Mouse (Mus musculus) forebrain, embryonic 11.5 days (tissue): ENCODE data around the gene Mcu. TPM values are rescaled to one million over a fixed set of nuclear protein-coding genes. Genes with fewer than 3 reads are reported as not detected.

ENCODE experiments used
- ATAC-seq: fragments of 200-750 bp; cut with Nextera tagmentation; replicated peaks from 2 replicates; pipeline ENCODE4 v1.8.0; 2017; ENCODE audit warnings: moderate TSS enrichment; ENCODE audit not compliant: low FRiP score
- DNase-seq: peaks from one replicate; pipeline ENCODE4 v3.0.0-alpha.2; 2017; ENCODE audit warnings: low spot score
- H3K27ac ChIP-seq: fragments of 300-500 bp; sonication (generic); 2 replicates; pipeline ENCODE4 v1.5.1; 2014; ENCODE audit warnings: low read depth, low read length
- H3K27me3 ChIP-seq: fragments of 300-500 bp; sonication (generic); 2 replicates; pipeline ENCODE4 v1.6.1; 2014; ENCODE audit warnings: mild to moderate bottlenecking, low read length, mixed read lengths; ENCODE audit not compliant: control insufficient read depth, insufficient read depth
- H3K36me3 ChIP-seq: fragments of 300-500 bp; sonication (generic); 2 replicates; pipeline ENCODE4 v1.6.1; 2014; ENCODE audit warnings: mild to moderate bottlenecking, low read length, moderate library complexity, mixed read lengths; ENCODE audit not compliant: control insufficient read depth, insufficient read depth
- H3K4me1 ChIP-seq: fragments of 300-500 bp; sonication (generic); replicated peaks from 2 replicates; pipeline ENCODE4 v1.6.1; 2014; ENCODE audit warnings: low read length, mixed read lengths; ENCODE audit not compliant: control insufficient read depth, insufficient read depth
- H3K4me2 ChIP-seq: fragments of 300-500 bp; sonication (generic); 2 replicates; pipeline ENCODE4 v1.6.1; 2014; ENCODE audit warnings: low read depth, mild to moderate bottlenecking, low read length, moderate library complexity, mixed read lengths; ENCODE audit not compliant: severe bottlenecking
- H3K4me3 ChIP-seq: fragments of 300-500 bp; sonication (generic); 2 replicates; pipeline ENCODE4 v1.5.1; 2014; ENCODE audit warnings: low read depth, low read length
- H3K9ac ChIP-seq: fragments of 300-500 bp; sonication (generic); 2 replicates; pipeline ENCODE4 v1.6.1; 2014; ENCODE audit warnings: low read length
- H3K9me3 ChIP-seq: fragments of 300-500 bp; sonication (generic); 2 replicates; pipeline ENCODE4 v1.6.1; 2016; ENCODE audit warnings: low read length, mixed read lengths; ENCODE audit not compliant: control insufficient read depth
- WGBS: fragments of 180-500 bp; shearing (Covaris S2); extraction: QIAGEN DNeasy Blood & Tissue Kit; methylation state at CpG from one replicate; pipeline ENCODE4 v1.1.7; 2014; 5-methylcytosine and 5-hydroxymethylcytosine counted together
- polyA plus RNA-seq: library from polyadenylated mRNA; unstranded; fragments of >200 nt; fragmentation: Nextera tagmentation; extraction: Ambion mirVana; gene quantifications from 2 replicates; pipeline ENCODE4 v1.2.1, GENCODE M21; 2014

Mcu gene
- polyA plus RNA-seq, 1 experiment from 2014 or later = 22.3 TPM

DNA sequence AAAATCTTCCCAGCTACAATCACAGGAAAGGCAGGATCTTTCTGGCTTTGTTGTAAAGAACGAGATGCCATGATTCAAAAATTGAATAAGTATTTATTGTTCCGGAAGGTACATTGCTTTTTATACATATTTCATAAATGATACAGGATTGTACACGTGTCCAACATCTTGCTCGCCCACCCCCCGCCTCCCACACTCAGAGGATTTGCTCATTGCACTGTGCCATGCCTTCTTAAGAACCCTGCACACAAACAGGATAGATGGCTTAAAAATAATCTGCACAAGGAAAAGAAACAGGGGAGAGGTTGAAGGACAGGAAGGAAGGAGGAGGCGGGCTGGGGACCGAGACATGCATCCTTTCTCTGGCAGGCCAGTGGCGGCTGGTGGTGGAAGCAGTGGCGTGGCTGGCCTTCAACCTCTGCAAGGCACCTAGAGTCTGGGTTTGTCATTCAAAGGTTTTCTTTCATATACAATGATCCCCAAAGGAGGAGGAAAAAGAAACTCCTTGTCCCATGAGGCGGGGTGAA is 169.5 kb downstream of the Mcu start:
- Histone ChIP-seq H3K4me3 (no peak overlapping the region), H3K36me3 (no peaks in the 10 kb centered on the region), H3K4me2 (no peak overlapping the region), H3K4me1 (no peaks in the 10 kb centered on the region), H3K27ac (no peak overlapping the region), H3K9me3 (no peaks in the 10 kb centered on the region), H3K27me3 (no peaks in the 10 kb centered on the region), H3K9ac (no peak overlapping the region)
- 93% methylated on average over 10 of the region's 10 CpGs for WGBS
- ATAC-seq (no peak), DNase-seq (no peak)

DNA sequence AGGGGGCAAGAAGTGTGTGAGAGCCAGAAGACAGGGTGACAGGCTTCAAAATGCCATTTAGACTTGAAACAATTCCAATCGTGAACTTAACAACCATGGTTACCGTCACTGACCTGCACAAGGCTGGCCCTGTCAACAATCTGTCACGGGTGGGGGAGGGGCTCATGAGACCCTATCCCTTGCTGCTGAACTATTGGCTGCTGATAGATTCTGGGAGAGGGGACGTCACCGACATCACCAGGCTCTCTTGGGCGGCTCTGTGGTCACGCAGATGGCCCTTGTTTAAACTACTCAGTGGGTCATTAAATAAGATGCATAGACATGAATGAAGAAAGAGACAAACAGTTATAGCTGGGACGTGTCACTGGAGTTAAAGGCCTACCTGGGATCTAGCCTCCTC is 171.9 kb downstream of the Mcu start:
- Histone ChIP-seq H3K4me2 (no peak overlapping the region), H3K27ac (no peak overlapping the region), H3K9ac (no peak overlapping the region), H3K9me3 (no peaks in the 10 kb centered on the region), H3K4me3 (no peak overlapping the region), H3K4me1 (no peaks in the 10 kb centered on the region), H3K27me3 (no peaks in the 10 kb centered on the region), H3K36me3 (no peaks in the 10 kb centered on the region)
- ATAC-seq = no peak
- no peak for DNase-seq
- WGBS = 69% methylated on average over 8 of the region's 8 CpGs

DNA sequence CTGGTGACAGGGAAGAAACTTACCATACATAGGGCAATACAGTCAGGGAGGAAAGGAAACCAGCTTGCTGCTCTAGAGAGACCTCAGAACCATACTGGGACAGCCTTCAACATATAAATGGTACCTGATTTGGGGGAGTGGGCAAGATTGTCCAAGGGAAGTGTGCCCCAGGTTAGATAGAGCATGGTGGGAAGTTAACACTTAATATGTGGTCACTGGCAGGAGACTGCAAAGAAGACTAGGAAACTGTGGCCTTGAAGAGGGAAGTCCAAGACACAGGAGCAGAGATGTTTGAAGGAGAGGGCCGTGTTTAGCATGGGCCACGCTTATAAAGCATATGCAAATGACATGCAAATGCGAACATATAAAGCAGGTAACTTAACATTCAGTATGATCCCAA is 172.4 kb downstream of the Mcu start:
- 84% methylated on average over 3 of the region's 3 CpGs for WGBS
- ATAC-seq = no peak

DNA sequence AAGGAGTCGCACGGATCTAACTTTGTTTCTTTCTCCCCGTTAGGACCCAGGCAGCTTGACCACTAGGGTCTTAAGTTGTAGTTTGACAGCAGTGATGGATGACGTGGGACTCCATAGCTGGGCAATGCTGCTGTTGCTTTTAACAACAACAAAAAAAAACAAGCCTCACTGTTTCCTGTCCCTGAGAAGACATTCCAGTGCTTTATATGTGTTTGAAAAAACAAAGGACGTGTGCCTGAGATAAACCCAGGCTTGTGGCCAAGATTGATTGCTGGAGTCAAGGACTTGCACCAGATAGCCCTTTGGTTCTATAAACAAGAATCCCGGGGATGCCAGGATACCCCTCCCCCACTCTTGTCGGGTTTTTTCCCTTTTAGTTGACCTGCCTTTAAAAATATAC is 173.3 kb downstream of the Mcu start:
- ATAC-seq (no peak), DNase-seq (no peak)
- Histone ChIP-seq H3K9ac (no peak overlapping the region), H3K36me3 (no peaks in the 10 kb centered on the region), H3K4me2 (no peak overlapping the region), H3K9me3 (no peaks in the 10 kb centered on the region), H3K4me1 (no peaks in the 10 kb centered on the region), H3K4me3 (no peak overlapping the region), H3K27me3 (no peaks in the 10 kb centered on the region), H3K27ac (no peak overlapping the region)
- 72% methylated on average over 7 of the region's 7 CpGs for WGBS

More for the DNA sequence above, 172.4 kb downstream of the Mcu start:
- H3K9ac ChIP-seq = no peak overlapping the region
- H3K4me1 ChIP-seq = no peaks in the 10 kb centered on the region
- H3K27me3 ChIP-seq = no peaks in the 10 kb centered on the region
- H3K9me3 ChIP-seq = no peaks in the 10 kb centered on the region
- H3K27ac ChIP-seq = no peak overlapping the region
- no peak overlapping the region for H3K4me3 ChIP-seq
- no peaks in the 10 kb centered on the region for H3K36me3 ChIP-seq
- no peak for DNase-seq
- no peak overlapping the region for H3K4me2 ChIP-seq

DNA sequence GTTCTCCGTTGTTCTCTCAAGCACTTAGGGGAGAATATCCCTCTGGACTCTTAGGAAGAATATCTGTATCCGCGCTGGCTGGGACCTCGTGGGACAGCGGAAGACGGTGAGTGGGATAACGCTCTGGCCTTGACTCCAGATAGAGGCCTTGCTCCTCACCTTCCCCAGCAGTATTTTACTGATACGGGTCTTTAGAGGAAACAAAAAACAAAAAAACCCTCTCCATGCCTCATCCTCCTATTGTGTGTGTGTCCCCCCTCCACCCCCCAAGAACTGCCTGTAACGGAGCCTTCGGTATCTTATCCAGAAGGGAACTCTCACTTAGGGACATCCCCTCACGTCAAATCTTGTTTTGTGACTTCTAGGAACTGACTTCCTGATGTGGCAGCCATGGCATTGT is 174.8 kb downstream of the Mcu start, which contains the start of gene Oit3:
Gene Oit3 (minus strand): TSS at position 44 of the 400 bp plus-strand sequence.
- Histone ChIP-seq H3K9ac (no peak within 1 kb of the TSS), H3K4me3 (no peak within 1 kb of the TSS), H3K36me3 (no peaks in the 10 kb centered on the region), H3K4me1 (no peaks in the 10 kb centered on the region), H3K27ac (no peak within 1 kb of the TSS), H3K4me2 (no peak within 1 kb of the TSS), H3K9me3 (no peaks in the 10 kb centered on the region), H3K27me3 (no peaks in the 10 kb centered on the region)
- 92% methylated on average over 11 of the region's 11 CpGs for WGBS
- no peak for DNase-seq
- ATAC-seq = no peak

DNA sequence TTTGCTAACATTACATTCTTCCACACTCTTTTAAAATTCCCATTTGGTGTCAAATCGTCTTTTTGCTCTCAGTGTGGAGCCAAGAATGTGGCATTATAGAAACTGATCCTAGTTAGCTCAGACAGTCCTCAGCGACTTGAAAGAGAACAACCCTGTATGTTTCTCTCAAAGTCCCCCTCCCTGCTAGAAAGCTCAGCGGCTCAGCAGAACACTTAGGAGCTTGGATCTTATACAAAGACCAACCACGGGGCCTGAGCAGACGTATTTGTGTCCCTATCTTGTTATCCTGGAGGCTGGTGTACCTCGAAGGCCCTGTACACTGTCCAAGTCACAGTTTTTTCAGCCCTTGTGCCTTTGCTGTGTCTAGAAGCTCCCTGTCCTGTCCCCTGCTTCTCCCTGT is 176.3 kb downstream of the Mcu start:
- ATAC-seq = no peak
- no peaks in the 10 kb centered on the region for H3K9me3 ChIP-seq
- WGBS = 49% methylated on average over 6 of the region's 6 CpGs

DNA sequence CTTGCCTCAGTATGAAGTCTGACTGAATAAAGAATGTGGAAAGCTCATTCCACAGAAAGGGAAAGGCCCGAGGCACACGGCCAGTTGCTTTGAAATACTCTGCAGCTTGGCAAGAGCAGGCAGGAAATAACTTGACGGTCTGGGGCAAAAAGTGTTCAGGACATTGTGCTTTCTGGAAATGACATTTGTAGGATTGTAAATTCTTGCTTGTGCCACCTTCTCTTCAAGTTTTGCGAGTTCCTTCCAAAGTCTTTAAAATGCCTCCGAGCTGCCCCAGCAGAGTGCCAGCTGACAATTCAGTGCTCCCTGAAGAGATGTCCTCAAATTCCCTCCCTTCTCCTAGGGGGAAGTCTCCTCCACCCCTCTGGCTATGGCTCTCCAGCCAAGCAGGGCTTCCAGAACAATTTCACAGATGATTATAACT is 177.0 kb downstream of the Mcu start:
- Histone ChIP-seq H3K36me3 (no peaks in the 10 kb centered on the region), H3K4me3 (no peak overlapping the region), H3K27me3 (no peaks in the 10 kb centered on the region), H3K27ac (no peak overlapping the region), H3K4me1 (no peaks in the 10 kb centered on the region), H3K9ac (no peak overlapping the region), H3K4me2 (no peak overlapping the region), H3K9me3 (no peaks in the 10 kb centered on the region)
- WGBS = 73% methylated on average over 5 of the region's 5 CpGs
- DNase-seq (no peak), ATAC-seq (no peak)

More for the DNA sequence above, 176.3 kb downstream of the Mcu start:
- H3K4me2 ChIP-seq = no peak overlapping the region
- no peak for DNase-seq
- no peaks in the 10 kb centered on the region for H3K27me3 ChIP-seq
- no peak overlapping the region for H3K27ac ChIP-seq
- H3K36me3 ChIP-seq = no peaks in the 10 kb centered on the region
- H3K4me3 ChIP-seq = no peak overlapping the region
- no peak overlapping the region for H3K9ac ChIP-seq
- H3K4me1 ChIP-seq = no peaks in the 10 kb centered on the region

DNA sequence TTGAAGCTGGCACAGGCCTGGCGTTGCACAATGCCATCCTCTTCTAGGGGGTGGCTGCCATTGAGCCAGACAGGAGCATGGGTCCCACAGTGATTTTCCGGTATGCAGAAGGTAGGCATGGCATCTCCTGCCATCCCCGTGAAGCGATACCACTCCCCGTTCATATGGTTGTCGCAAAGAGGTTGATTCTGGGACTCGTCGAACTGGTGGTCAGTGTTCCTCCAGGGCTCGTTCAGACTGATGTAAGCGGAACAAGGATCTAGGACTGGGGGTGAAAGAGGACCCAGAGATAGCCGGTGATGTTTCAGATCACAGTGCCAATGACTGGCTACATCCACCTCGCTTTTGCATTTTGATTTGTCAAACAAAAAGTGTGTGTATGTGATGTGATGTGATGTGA is 177.8 kb downstream of the Mcu start:
- Histone ChIP-seq H3K4me3 (no peak overlapping the region), H3K4me2 (no peak overlapping the region), H3K9ac (no peak overlapping the region), H3K9me3 (no peaks in the 10 kb centered on the region), H3K27ac (no peak overlapping the region), H3K27me3 (no peaks in the 10 kb centered on the region), H3K4me1 (no peaks in the 10 kb centered on the region), H3K36me3 (no peaks in the 10 kb centered on the region)
- ATAC-seq = no peak
- 92% methylated on average over 12 of the region's 12 CpGs for WGBS
- no peak for DNase-seq

DNA sequence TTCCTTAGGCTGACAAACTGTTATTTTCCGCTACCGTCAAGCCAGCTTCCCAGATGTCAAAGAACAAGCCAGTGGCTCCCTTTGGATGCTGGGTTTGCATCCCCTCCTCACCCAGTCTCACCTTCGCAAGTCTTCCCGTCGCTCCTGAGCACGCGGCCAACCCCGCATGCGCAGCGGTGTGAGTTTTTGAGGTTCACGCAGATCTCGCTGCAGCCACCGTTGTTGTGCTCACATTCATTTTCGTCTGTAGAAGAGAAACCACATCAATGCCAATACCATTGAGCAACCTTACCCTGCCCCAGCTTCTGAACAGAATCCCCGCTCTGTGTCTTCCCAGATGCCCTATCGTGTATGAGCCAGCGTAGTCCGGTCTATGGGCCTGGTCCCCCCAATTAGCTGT is 180.7 kb downstream of the Mcu start:
- H3K4me1 ChIP-seq = no peaks in the 10 kb centered on the region
- no peak overlapping the region for H3K9ac ChIP-seq
- H3K36me3 ChIP-seq = no peaks in the 10 kb centered on the region
- peak; percentile 41 for DNase-seq
- H3K27ac ChIP-seq = no peak overlapping the region
- no peaks in the 10 kb centered on the region for H3K27me3 ChIP-seq
- no peak overlapping the region for H3K4me3 ChIP-seq
- no peak for ATAC-seq
- 96% methylated on average over 18 of the region's 18 CpGs for WGBS
- no peaks in the 10 kb centered on the region for H3K9me3 ChIP-seq
- H3K4me2 ChIP-seq = no peak overlapping the region
